Mouse (Mus musculus): ENCODE results near the gene Tfpi2.

Gene Tfpi2

DNA sequence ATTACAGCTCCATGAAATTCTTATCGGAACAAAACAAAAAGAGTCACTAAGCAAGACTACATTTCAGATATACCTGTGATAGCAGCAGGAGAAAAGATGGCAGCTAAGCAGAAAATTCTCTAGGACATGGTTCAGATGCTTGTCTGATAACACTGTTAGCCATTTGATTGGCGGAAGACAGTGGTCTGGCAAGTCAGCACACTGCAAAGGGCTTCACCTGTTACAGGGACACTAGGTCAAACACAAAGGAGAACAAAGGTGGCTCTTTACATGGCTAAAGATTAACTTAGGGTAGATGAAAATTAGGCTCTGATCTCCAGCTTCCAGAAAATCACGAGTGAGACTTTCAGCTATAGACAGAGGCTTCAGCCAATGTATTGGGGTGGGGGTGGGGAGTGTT is at the start of gene Tfpi2:
Gene Tfpi2, minus strand, starts transcription at position 170 of the 400 bp plus-strand sequence.
- DNase-seq (ENCODE audit: low spot score) = no peak

GRCm38 (mm10) chr6:4030956-4031355 is 42.2 kb upstream of the Tfpi2 start:
- DNase-seq (ENCODE audit: low spot score) = no peak

- no peak for DNase-seq (ENCODE audit: low spot score)
Measured at GRCm38 (mm10) chr6:4026367-4026766, 37.6 kb upstream of the Tfpi2 start.

DNA sequence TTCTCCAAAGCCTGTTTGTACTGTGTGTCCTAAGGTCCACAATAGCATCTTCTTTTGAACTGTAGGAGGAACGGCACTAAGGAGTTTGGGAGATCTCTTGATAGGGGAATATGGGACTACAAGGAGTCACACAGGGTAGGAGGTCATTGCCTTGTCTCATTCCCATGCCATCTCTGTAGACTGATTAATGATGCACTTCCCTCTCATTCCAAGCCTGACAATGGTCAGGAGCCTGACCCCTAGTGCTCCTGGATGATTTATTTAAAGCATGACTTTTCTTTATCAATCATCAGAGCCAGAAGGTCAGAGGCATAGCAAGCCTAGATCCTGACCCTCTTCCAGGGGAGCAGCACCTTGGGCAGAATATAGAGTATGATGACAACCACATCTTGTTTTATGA is 33.9 kb upstream of the Tfpi2 start:
- no peak for DNase-seq (ENCODE audit: low spot score)

GRCm38 (mm10) chr6:4009548-4009947 is 20.8 kb upstream of the Tfpi2 start:
- no peak for DNase-seq (ENCODE audit: low spot score)

DNA sequence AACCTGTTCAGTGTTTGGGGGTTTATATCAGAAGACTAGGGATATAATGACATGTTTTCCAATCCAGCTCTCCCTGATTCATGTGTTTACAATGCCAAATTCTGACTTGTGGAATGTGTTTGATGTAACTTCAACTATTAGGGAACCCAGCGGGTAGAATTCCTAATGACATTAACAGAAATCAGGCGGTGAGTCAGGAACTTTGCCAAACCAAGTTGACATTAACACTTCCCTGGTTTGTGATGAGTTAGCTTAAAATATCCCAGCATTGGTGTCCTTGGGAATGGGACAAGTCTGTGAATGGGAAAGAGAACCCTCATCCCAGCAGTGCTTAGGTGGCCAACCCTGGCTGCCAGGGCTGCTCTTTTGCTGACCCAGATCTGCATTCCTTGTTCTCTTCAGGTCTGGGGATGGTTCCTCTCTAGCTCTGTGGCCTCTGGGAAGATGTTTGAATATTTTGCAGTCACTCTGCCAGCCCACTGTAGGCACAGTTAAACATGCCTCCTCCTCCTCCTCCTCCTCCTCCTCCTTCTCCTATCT is 19.9 kb upstream of the Tfpi2 start:
- DNase-seq (ENCODE audit: low spot score) = no peak

DNA sequence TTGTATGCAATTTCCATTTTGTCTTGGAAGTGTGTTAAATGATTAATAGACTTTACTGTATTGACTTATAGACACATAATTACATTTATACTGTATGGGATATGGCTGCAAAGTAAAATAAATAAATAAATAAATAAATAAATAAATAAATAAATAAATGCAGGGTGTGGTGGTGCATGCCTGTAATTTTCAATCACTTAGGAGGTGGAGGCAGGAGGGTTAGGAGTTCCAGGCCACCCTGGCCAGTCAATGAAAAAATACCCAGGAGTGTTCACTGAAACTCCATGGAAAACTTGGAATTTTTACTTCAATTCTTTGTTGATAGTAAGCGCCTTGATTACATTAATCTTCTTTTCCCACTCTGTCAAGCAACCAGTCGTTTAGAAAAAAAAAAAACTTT is 16.1 kb upstream of the Tfpi2 start:
- DNase-seq (ENCODE audit: low spot score) = no peak

DNA sequence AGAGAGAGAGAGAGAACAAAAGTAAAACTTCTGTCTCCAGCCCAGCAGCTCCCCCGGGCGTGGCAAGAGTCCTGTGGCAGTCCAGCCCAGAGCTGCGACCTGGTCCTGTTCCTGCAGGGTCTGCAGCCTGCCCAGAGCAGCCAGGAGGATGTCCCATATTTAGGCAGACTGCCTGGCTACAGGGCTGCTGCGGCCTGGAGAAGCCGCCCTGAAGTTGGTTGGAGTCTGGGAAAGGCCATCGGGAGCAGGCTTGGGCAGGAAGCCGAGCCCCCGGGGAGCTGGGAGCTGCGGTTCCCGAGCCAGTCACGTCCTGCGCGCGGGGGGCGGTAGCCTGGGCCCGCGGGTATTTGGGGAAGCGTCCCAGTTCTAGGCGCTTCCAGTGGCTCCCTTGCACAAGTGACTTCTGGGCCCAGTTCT is 15.2 kb upstream of the Tfpi2 start, which contains the start of gene Gng11:
Gene Gng11, plus strand, starts transcription at position 15 of the 417 bp plus-strand sequence.
- DNase-seq (ENCODE audit: low spot score) = peak; percentile 44

- no peak for DNase-seq (ENCODE audit: low spot score)
Measured at GRCm38 (mm10) chr6:4003445-4003844, 14.7 kb upstream of the Tfpi2 start.

DNA sequence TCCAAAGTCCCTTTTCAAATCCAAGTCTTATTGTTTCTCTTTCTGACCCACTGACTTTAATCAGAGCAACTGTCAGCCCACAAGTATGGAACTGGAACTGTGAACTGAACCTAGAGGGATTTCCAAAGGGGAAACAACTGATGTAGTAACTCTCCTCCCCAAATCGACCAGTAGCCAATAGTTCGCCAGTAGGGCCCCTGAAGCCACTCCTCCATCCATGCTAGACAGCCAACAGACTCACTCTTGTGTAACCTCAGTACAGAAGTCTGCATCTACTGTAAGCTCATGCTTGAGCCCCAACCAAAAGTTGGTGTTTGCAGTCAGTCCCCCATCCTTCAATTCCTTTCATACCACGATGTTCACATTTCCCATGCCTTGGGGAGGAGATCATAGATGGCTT is 12.0 kb upstream of the Tfpi2 start:
- no peak for DNase-seq (ENCODE audit: low spot score)

DNA sequence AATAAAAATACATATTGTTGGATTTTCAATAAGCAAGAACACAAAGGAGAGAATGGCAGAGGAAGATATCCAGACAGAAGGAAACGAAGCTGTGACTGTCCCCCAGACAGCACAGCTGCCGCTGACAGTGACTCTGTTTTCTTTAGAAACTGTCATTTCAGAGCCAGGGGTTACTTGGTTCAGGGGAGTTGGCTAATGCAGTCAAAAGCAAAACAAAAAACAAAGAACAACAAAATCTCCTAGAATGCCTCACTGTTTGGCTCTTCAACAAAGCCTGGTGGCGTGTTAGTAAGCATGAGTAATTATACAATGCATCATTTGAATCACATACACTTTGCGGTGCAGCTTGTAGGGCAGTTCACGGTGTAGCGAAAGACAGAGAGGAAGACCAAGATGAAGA is 10.6 kb upstream of the Tfpi2 start:
- no peak for DNase-seq (ENCODE audit: low spot score)

DNA sequence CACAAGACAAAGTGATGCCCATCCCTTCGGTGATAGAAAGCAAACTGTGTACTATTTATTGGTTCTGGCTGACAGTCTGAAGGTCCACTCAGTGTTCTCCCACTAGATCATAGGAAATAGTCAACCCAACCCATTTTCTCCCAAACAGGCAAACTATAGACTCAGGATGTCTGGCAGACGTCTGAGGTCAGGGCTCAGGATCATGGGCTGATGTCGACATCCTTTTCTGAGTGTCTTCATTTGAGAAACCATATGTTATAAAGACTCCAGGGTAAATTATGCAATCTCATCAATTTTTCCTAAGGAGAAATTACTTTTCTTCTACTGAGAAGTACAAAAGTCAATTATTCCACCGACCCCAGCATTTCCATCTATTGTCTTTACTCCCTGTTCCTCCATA is 9.4 kb upstream of the Tfpi2 start:
- no peak for DNase-seq (ENCODE audit: low spot score)

- no peak for DNase-seq (ENCODE audit: low spot score)
Measured at GRCm38 (mm10) chr6:3993492-3993891, 4.8 kb upstream of the Tfpi2 start, which contains the start of gene Gngt1. TSS of gene Gngt1 (plus strand) at chr6:3993792.

GRCm38 (mm10) chr6:3982661-3983284 is 5.9 kb downstream of the Tfpi2 start:
- no peak for DNase-seq (ENCODE audit: low spot score)

- DNase-seq (ENCODE audit: low spot score) = no peak
Measured at GRCm38 (mm10) chr6:3973679-3974078, 15.0 kb downstream of the Tfpi2 start.

- DNase-seq (ENCODE audit: low spot score) = peak; percentile 16
Measured at GRCm38 (mm10) chr6:3967676-3968626, 20.8 kb downstream of the Tfpi2 start.

DNA sequence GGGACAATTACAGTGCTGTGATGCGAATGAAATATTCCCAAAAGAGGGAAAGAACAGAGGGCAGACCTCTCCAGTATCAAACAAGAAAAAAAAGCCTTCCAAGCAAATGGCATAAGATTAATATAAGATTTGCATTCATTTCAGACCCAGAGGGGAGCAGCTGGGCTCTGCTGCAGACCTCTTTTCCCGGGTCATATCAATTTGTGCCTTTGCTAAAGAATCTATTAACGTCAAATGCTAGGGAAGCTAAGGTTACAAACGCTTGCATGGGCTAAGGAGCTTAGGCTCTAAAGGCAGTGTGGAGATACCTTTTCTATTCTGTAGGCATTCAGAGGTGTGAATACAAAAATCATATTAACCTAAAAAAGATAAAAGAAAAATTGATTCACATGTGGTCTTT is 33.8 kb downstream of the Tfpi2 start:
- DNase-seq (ENCODE audit: low spot score) = no peak

DNA sequence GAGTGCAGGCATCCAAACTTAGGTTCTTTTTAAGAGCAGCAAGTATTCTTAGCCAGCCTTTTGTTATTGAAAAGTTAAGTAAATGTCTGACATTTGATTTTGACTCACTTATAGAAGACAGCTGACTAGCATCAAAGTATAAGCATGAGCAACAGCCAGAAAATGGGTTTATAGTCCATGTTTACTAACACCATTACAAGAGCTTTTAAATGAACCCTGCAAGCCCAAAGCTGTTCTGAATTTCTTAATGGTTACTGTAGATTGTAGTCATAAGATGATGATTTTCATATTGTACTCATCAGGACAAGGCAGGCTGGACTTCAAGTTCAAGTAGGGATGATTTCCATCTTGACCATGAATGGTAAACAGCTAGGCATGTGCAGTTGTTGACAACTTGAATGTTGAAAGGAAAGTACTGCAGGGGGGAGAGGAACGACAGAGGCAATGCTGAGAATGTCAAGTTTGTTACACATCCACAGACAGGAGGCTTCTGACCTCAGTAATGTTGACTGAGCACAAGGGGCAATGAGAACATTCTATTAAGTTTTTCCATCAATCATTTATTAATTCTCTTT is 52.5 kb downstream of the Tfpi2 start:
- no peak for DNase-seq (ENCODE audit: low spot score)

DNA sequence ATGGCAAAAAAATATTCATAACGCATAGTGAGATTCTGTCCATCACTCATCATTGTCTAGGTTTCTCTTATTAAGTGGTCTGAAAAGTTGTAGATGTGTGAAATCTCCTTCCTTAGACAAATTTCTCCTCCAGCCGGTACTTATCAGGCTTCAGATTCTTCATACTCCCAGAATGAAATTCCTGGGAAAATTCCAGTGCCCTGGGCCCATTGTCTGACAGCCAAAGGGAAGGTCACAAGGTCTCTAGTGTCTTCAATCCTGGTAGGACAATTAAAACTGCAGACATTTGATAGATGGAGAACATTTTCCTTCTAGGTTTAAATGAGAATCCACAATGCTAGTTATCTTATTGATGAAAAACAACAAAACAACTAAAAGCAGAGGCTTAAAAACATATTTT is 53.1 kb downstream of the Tfpi2 start:
- DNase-seq (ENCODE audit: low spot score) = no peak

- no peak for DNase-seq (ENCODE audit: low spot score)
Measured at GRCm38 (mm10) chr6:3935048-3935447, 53.7 kb downstream of the Tfpi2 start.

DNA sequence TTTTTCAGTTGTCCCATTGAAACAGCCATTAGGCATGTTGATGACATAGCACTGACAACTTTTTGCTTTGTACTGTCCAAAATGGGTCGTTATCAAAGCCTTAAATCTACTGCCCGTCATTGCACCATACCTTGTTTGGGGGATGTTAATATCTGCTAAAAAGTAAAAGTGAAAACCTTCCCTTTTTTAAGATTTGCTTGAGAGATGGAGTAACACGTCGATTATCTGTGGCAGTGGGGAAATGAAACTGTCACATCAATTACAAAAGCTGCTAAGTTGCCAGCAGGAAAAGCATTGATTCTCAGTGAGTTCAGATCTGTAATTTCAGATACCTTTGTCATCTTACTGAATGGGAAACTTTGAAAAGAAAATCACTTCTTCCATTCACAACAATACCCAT is 62.6 kb downstream of the Tfpi2 start:
- no peak for DNase-seq (ENCODE audit: low spot score)

- no peak for DNase-seq (ENCODE audit: low spot score)
Measured at GRCm38 (mm10) chr6:3922870-3923269, 65.8 kb downstream of the Tfpi2 start.

DNA sequence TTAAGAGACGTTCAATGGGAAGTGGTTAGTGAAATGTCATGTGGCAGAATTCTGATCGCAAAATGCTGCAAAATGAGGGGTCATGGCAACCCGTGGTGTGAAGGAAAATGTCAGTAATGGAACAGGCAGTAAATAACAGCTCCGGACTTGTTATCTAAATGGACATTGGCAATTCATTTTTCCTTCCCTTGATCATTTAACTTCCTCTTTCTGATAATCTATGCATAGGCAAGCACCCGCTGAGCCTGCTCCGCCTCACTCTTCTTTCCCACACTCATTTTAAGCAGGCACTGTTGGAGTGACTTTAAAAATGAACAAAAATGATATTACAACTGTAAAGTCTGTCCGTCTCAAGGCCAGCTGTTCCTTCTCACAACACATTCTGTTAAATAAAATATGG is 72.7 kb downstream of the Tfpi2 start:
- DNase-seq (ENCODE audit: low spot score) = no peak

Data from ovary, postnatal 14 days (tissue).